Mouse (Mus musculus): ENCODE measurements around the gene Sost. TPM values are rescaled to one million over a fixed set of nuclear protein-coding genes. Genes with fewer than 3 reads are reported as not detected.

Gene Sost
- polyA plus RNA-seq, 1 experiment from 2014 or later: not detected

DNA sequence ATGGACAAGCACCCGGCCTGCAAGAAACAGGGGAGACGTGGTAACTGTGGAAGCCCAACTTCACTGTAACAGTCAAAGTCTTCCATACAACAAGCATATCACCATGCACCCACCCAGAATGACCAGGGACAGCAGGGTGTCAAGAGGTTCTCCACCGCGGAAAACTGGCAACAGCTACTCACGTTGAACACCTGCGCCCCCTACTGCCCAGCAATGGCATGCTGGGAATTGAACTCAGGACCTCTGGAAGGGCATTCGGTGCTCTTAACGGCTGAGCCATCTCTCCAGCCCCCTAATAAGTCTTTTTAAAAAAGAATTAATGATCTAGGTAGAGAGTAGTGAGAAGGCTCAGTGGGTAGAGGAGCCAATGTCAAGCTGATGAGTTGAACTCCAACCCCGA lies 8.1 kb upstream of the Sost start:
- no peak overlapping the region for H3K27ac ChIP-seq (ENCODE audit: low read length)
- WGBS: 58% methylated on average over 9 of the region's 9 CpGs
- H3K4me1 ChIP-seq (replicated peaks; ENCODE audit: control insufficient read depth, insufficient read depth, low read length): no peaks in the 10 kb centered on the region
- no peak overlapping the region for H3K9ac ChIP-seq (replicated peaks; ENCODE audit: low read depth, low read length)
- no peaks in the 10 kb centered on the region for H3K27me3 ChIP-seq (replicated peaks; ENCODE audit: control insufficient read depth, insufficient read depth, low read length)
- no peak overlapping the region for H3K4me2 ChIP-seq (ENCODE audit: low read length)
- no peak for ATAC-seq
- no peaks in the 10 kb centered on the region for H3K9me3 ChIP-seq (ENCODE audit: control insufficient read depth, low read length)
- no peaks in the 10 kb centered on the region for H3K36me3 ChIP-seq (ENCODE audit: control insufficient read depth, insufficient read depth)
- H3K4me3 ChIP-seq (replicated peaks; ENCODE audit: low read length): no peak overlapping the region

DNA sequence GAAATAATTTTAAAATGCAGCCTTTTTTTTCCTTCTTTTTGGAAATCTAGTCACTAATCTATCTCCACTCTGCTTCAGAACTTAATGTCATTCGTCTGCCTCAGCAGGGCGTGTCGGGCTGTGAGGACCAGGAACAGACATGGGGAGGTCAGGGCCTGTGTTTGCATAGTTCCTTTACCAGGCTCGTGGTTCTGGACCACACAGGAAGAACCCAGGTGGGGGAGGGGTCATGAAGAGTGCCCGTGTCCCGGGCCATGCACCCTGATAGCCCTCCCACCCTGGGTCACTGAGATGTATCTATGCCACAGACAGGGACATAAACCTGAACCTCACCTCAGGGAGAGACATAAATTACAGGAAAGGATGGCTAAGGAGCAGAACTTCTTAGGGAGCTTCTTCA lies 7.4 kb upstream of the Sost start:
- Histone ChIP-seq H3K9ac (replicated peaks; ENCODE audit: low read depth, low read length) (no peak overlapping the region), H3K27me3 (replicated peaks; ENCODE audit: control insufficient read depth, insufficient read depth, low read length) (no peaks in the 10 kb centered on the region), H3K4me1 (replicated peaks; ENCODE audit: control insufficient read depth, insufficient read depth, low read length) (no peaks in the 10 kb centered on the region), H3K36me3 (ENCODE audit: control insufficient read depth, insufficient read depth) (no peaks in the 10 kb centered on the region), H3K27ac (ENCODE audit: low read length) (no peak overlapping the region), H3K9me3 (ENCODE audit: control insufficient read depth, low read length) (no peaks in the 10 kb centered on the region), H3K4me3 (replicated peaks; ENCODE audit: low read length) (no peak overlapping the region), H3K4me2 (ENCODE audit: low read length) (no peak overlapping the region)
- ATAC-seq: no peak
- WGBS: 71% methylated on average over 6 of the region's 6 CpGs

DNA sequence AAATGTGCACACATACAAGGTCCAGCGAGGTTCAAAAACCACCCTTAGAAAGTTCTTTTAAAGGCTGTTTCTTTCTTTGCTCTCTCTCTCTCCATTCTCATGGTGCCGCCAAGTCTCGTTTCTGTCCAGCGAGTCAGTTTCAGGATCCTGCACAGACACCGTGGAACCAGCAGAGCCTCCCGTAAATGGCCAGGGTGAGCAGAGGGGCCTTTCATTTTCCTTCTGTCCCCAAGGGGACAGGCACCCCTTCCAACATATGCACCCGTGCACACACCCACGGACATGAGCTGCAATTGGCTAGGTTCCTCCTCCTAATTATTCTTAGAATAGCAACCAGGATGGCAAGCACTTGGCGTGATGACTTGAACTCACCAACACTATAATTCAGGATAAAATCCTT lies 6.7 kb upstream of the Sost start:
- no peaks in the 10 kb centered on the region for H3K36me3 ChIP-seq (ENCODE audit: control insufficient read depth, insufficient read depth)
- H3K27me3 ChIP-seq (replicated peaks; ENCODE audit: control insufficient read depth, insufficient read depth, low read length): no peaks in the 10 kb centered on the region
- H3K27ac ChIP-seq (ENCODE audit: low read length): no peak overlapping the region
- 78% methylated on average over 9 of the region's 9 CpGs for WGBS
- H3K9me3 ChIP-seq (ENCODE audit: control insufficient read depth, low read length): no peaks in the 10 kb centered on the region
- ATAC-seq: no peak
- no peak overlapping the region for H3K9ac ChIP-seq (replicated peaks; ENCODE audit: low read depth, low read length)
- no peak overlapping the region for H3K4me3 ChIP-seq (replicated peaks; ENCODE audit: low read length)
- 0 out of 2 replicates have a peak, but pooled peaks cover 3% of the 10 kb centered on the region for H3K4me1 ChIP-seq (replicated peaks; ENCODE audit: control insufficient read depth, insufficient read depth, low read length)
- no peak overlapping the region for H3K4me2 ChIP-seq (ENCODE audit: low read length)

DNA sequence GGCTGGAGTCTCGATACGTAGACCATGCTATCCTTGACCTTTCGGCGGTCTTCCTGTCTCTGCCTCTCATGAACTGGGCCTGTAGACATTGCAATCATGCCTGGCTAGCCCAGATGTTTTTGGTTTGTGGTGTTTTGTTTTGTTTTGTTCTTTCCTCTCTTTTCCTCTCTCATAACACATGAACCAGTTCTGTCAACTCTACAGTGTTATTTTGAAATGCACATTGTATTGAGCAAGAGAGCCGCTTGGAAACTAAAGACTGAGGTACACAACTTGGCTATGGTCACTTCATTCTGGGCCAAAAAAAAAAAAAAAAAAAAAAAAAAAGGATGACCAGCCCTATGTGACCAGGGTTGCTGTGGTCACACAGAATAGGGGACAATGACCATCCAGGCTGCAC lies 5.8 kb upstream of the Sost start:
- no peak overlapping the region for H3K4me3 ChIP-seq (replicated peaks; ENCODE audit: low read length)
- no peaks in the 10 kb centered on the region for H3K9me3 ChIP-seq (ENCODE audit: control insufficient read depth, low read length)
- no peak overlapping the region for H3K4me2 ChIP-seq (ENCODE audit: low read length)
- H3K4me1 ChIP-seq (replicated peaks; ENCODE audit: control insufficient read depth, insufficient read depth, low read length): 0 out of 2 replicates have a peak, but pooled peaks cover 4% of the 10 kb centered on the region
- H3K9ac ChIP-seq (replicated peaks; ENCODE audit: low read depth, low read length): no peak overlapping the region
- no peak overlapping the region for H3K27ac ChIP-seq (ENCODE audit: low read length)
- ATAC-seq: no peak
- 96% methylated on average over 5 of the region's 5 CpGs for WGBS
- H3K27me3 ChIP-seq (replicated peaks; ENCODE audit: control insufficient read depth, insufficient read depth, low read length): no peaks in the 10 kb centered on the region
- no peaks in the 10 kb centered on the region for H3K36me3 ChIP-seq (ENCODE audit: control insufficient read depth, insufficient read depth)

GRCm38 (mm10) chr11:101972097-101972496 lies 5.3 kb upstream of the Sost start:
- 70% methylated on average over 3 of the region's 3 CpGs for WGBS
- Histone ChIP-seq H3K9ac (replicated peaks; ENCODE audit: low read depth, low read length) (no peak overlapping the region), H3K4me3 (replicated peaks; ENCODE audit: low read length) (no peak overlapping the region), H3K27me3 (replicated peaks; ENCODE audit: control insufficient read depth, insufficient read depth, low read length) (no peaks in the 10 kb centered on the region), H3K27ac (ENCODE audit: low read length) (no peak overlapping the region), H3K4me1 (replicated peaks; ENCODE audit: control insufficient read depth, insufficient read depth, low read length) (0 out of 2 replicates have a peak, but pooled peaks cover 4% of the 10 kb centered on the region), H3K9me3 (ENCODE audit: control insufficient read depth, low read length) (no peaks in the 10 kb centered on the region), H3K4me2 (ENCODE audit: low read length) (no peak overlapping the region), H3K36me3 (ENCODE audit: control insufficient read depth, insufficient read depth) (no peaks in the 10 kb centered on the region)
- no peak for ATAC-seq

DNA sequence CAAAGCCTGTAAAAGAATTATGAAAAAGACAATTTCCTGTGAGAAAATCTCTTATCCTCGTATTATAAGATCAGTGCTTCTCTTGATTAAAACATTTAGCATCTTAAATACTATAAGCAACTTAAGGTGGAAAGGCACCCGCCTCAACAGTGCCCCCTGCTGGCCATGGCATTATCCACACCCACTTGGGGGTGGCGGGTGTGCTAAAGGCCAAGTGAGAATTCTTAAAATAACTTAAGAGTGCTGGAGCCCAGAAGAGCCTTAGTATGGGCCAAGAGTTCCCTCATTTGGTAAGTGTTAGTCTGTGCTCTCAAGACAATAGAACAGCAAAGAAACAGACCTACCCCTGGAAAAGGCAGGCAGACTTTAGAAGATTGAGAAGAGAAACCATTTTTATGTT lies 4.6 kb upstream of the Sost start:
- no peak overlapping the region for H3K9ac ChIP-seq (replicated peaks; ENCODE audit: low read depth, low read length)
- H3K4me2 ChIP-seq (ENCODE audit: low read length): no peak overlapping the region
- 0 out of 2 replicates have a peak, but pooled peaks cover 4% of the 10 kb centered on the region for H3K4me1 ChIP-seq (replicated peaks; ENCODE audit: control insufficient read depth, insufficient read depth, low read length)
- WGBS: 46% methylated on average over 3 of the region's 3 CpGs
- H3K4me3 ChIP-seq (replicated peaks; ENCODE audit: low read length): no peak overlapping the region
- no peak for ATAC-seq
- peaks cover 3% of the 10 kb centered on the region for H3K27me3 ChIP-seq (replicated peaks; ENCODE audit: control insufficient read depth, insufficient read depth, low read length)
- H3K27ac ChIP-seq (ENCODE audit: low read length): no peak overlapping the region
- no peaks in the 10 kb centered on the region for H3K9me3 ChIP-seq (ENCODE audit: control insufficient read depth, low read length)
- no peaks in the 10 kb centered on the region for H3K36me3 ChIP-seq (ENCODE audit: control insufficient read depth, insufficient read depth)

DNA sequence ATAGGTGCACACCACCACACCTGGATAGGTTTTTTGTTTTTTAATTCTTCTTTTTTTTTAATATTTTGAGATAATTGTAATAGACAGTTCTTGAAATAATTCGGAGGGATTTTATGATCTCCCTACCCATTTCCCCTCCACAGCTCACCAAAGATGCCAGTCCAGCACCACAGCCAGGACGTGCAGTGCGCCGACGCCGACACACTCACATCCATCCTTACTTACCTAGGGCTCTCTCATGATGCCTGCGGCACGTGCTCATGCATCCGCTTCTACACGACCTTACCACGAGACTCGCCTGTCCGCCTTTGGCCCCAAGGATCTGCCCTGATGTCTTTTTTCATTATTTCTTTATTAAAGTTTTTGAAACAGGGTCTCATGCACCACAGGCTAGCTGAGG lies 3.0 kb upstream of the Sost start:
- H3K4me3 ChIP-seq (replicated peaks; ENCODE audit: low read length): no peak overlapping the region
- peaks cover 18% of the 10 kb centered on the region for H3K27me3 ChIP-seq (replicated peaks; ENCODE audit: control insufficient read depth, insufficient read depth, low read length)
- no peaks in the 10 kb centered on the region for H3K9me3 ChIP-seq (ENCODE audit: control insufficient read depth, low read length)
- H3K36me3 ChIP-seq (ENCODE audit: control insufficient read depth, insufficient read depth): no peaks in the 10 kb centered on the region
- 81% methylated on average over 13 of the region's 13 CpGs for WGBS
- H3K4me1 ChIP-seq (replicated peaks; ENCODE audit: control insufficient read depth, insufficient read depth, low read length): 0 out of 2 replicates have a peak, but pooled peaks cover 4% of the 10 kb centered on the region
- no peak overlapping the region for H3K27ac ChIP-seq (ENCODE audit: low read length)
- no peak for ATAC-seq
- no peak overlapping the region for H3K9ac ChIP-seq (replicated peaks; ENCODE audit: low read depth, low read length)
- no peak overlapping the region for H3K4me2 ChIP-seq (ENCODE audit: low read length)

- H3K9me3 ChIP-seq (ENCODE audit: control insufficient read depth, low read length): no peaks in the 10 kb centered on the region
- H3K36me3 ChIP-seq (ENCODE audit: control insufficient read depth, insufficient read depth): no peaks in the 10 kb centered on the region
- WGBS: 0% methylated on average over 5 of the region's 5 CpGs
- H3K4me3 ChIP-seq (replicated peaks; ENCODE audit: low read length): no peak overlapping the region
- peaks cover 28% of the 10 kb centered on the region for H3K27me3 ChIP-seq (replicated peaks; ENCODE audit: control insufficient read depth, insufficient read depth, low read length)
- peaks cover 10% of the 10 kb centered on the region; the same call in 1 of the 2 replicates for H3K4me1 ChIP-seq (replicated peaks; ENCODE audit: control insufficient read depth, insufficient read depth, low read length)
- no peak overlapping the region for H3K4me2 ChIP-seq (ENCODE audit: low read length)
- ATAC-seq: peak; percentile 62; the same call in 1 of the 2 replicates
- H3K9ac ChIP-seq (replicated peaks; ENCODE audit: low read depth, low read length): no peak overlapping the region
- H3K27ac ChIP-seq (ENCODE audit: low read length): no peak overlapping the region
These were observed 2.0 kb upstream of the Sost start for GRCm38 (mm10) chr11:101968791-101969190.

- H3K4me3 ChIP-seq (replicated peaks; ENCODE audit: low read length): no peak overlapping the region
- 8% methylated on average over 7 of the region's 7 CpGs for WGBS
- H3K27ac ChIP-seq (ENCODE audit: low read length): no peak overlapping the region
- no peak overlapping the region for H3K9ac ChIP-seq (replicated peaks; ENCODE audit: low read depth, low read length)
- H3K4me2 ChIP-seq (ENCODE audit: low read length): no peak overlapping the region
- H3K4me1 ChIP-seq (replicated peaks; ENCODE audit: control insufficient read depth, insufficient read depth, low read length): peaks cover 15% of the 10 kb centered on the region
- H3K9me3 ChIP-seq (ENCODE audit: control insufficient read depth, low read length): no peaks in the 10 kb centered on the region
- peaks cover 33% of the 10 kb centered on the region for H3K27me3 ChIP-seq (replicated peaks; ENCODE audit: control insufficient read depth, insufficient read depth, low read length)
- no peak for ATAC-seq
- no peaks in the 10 kb centered on the region for H3K36me3 ChIP-seq (ENCODE audit: control insufficient read depth, insufficient read depth)
These were observed 1.5 kb upstream of the Sost start for GRCm38 (mm10) chr11:101968311-101968710.

GRCm38 (mm10) chr11:101965553-101965952 lies 1.3 kb downstream of the Sost start:
- Histone ChIP-seq H3K4me2 (ENCODE audit: low read length) (no peak overlapping the region), H3K4me3 (replicated peaks; ENCODE audit: low read length) (no peak overlapping the region), H3K27ac (ENCODE audit: low read length) (no peak overlapping the region), H3K9me3 (ENCODE audit: control insufficient read depth, low read length) (no peaks in the 10 kb centered on the region), H3K36me3 (ENCODE audit: control insufficient read depth, insufficient read depth) (no peaks in the 10 kb centered on the region), H3K4me1 (replicated peaks; ENCODE audit: control insufficient read depth, insufficient read depth, low read length) (peaks cover 22% of the 10 kb centered on the region), H3K27me3 (replicated peaks; ENCODE audit: control insufficient read depth, insufficient read depth, low read length) (peaks cover 54% of the 10 kb centered on the region), H3K9ac (replicated peaks; ENCODE audit: low read depth, low read length) (no peak overlapping the region)
- no peak for ATAC-seq
- 20% methylated on average over 2 of the region's 2 CpGs for WGBS

Measured in forebrain, embryonic 16.5 days (tissue).